Comparison of ENCODE assay signal across 19 mouse cellular contexts in the genomic region with DNA sequence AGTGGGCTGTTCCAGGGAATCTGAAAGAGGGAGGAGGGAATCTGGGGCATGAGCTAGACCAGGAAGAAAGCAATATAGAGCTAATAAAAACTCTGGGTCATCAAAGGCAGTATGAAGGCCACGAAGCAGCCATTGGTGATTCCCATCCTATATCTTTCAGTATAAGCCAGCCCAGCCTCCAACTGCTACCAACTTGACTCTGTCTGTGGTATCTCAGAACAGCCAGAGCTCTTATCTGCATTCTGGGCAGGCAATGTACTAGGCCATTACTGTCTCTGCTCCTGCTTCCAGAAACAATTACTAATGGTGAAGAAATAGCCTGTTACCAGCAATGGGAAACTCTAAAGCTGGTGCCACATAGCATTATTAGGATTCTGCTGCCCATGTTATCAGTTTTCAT.
"Had no signal": no experiment of that assay in that cellular context is flagged by ENCODE, and none has a peak within 500 bp of the region (broad histone marks: within the 10 kb centered on the region; RNA-seq: fewer than 3 reads in every experiment).

No protein-coding gene starts in this region.

- H3K4me2 ChIP-seq: liver, embryonic 13.5 days; liver, embryonic 15.5 days; lung, embryonic 15.5 days; midbrain, embryonic 11.5 days; midbrain, embryonic 13.5 days; midbrain, embryonic 15.5 days; neural tube, embryonic 12.5 days had no signal

- H3K9ac ChIP-seq: liver, embryonic 13.5 days; liver, embryonic 15.5 days; liver, postnatal 0 days; lung, embryonic 15.5 days; midbrain, embryonic 13.5 days; midbrain, embryonic 15.5 days; neural tube, embryonic 12.5 days had no signal

- DNase-seq: liver, embryonic 13.5 days; liver, postnatal 0 days; lung, adult 2 months; lung, postnatal 14 days; lung, postnatal 36 days; right cerebral cortex, postnatal 25 days; right cerebral cortex, postnatal 4 days; spleen, adult 18-20 months; thymus, adult 18-20 months; thymus, postnatal 14 days; thymus, postnatal 4 days had no signal

- H3K4me3 ChIP-seq: liver, embryonic 13.5 days; liver, embryonic 15.5 days; lung, embryonic 15.5 days; midbrain, embryonic 13.5 days; midbrain, embryonic 15.5 days; neural tube, embryonic 12.5 days had no signal

- H3K9me3 ChIP-seq: liver, embryonic 13.5 days; liver, embryonic 15.5 days; lung, embryonic 15.5 days; midbrain, embryonic 13.5 days; midbrain, embryonic 15.5 days; neural tube, embryonic 12.5 days had no signal

- ATAC-seq: liver, postnatal 0 days; lung, postnatal 0 days; midbrain, embryonic 13.5 days; midbrain, embryonic 15.5 days had no signal

- H3K36me3 ChIP-seq: liver, embryonic 13.5 days; liver, embryonic 15.5 days; lung, embryonic 15.5 days; midbrain, embryonic 13.5 days; midbrain, embryonic 15.5 days; neural tube, embryonic 12.5 days had no signal

- H3K4me1 ChIP-seq: liver, embryonic 13.5 days; liver, embryonic 15.5 days; lung, embryonic 15.5 days; midbrain, embryonic 13.5 days; midbrain, embryonic 15.5 days; neural tube, embryonic 12.5 days had no signal

- H3K27ac ChIP-seq: liver, embryonic 13.5 days; liver, embryonic 15.5 days; lung, embryonic 15.5 days; macrophage; midbrain, embryonic 13.5 days; midbrain, embryonic 15.5 days; neural tube, embryonic 12.5 days had no signal

- H3K27me3 ChIP-seq: liver, embryonic 13.5 days; liver, embryonic 15.5 days; lung, embryonic 15.5 days; midbrain, embryonic 13.5 days; midbrain, embryonic 15.5 days; neural tube, embryonic 12.5 days had no signal
